ENCODE assay signal across 8 mouse cellular contexts in the genomic region with DNA sequence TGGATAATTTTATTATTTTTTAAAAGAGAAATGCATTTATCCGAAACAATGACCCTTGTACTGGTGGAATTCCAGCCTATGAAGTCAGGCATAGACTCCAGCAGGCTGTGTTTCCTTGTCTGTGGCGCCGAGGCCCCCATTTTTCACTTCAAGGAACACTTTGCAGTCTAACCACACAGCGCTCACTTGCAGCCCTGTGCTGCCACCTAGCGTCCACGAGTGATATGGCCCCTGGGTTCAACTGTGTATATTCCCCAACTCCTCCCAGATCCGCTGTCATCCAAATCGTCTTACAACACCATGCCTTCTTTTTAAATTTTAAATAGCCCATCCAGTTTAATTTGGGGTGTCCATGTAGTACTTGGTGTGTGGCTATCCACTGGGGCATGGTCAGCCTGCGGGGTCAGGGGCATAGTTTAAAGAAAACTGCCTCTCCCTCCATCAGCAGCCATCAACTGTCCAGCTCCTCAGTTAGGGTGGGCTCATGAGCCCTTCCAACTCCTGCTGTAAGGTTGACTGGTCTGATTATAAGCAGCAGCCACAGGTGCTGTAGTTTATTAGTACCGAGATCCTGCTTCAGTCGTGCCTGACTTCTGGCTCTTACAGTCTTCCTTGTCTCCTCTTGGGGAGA. TPM values are rescaled to one million over a fixed set of nuclear protein-coding genes. Genes with fewer than 3 reads are reported as not detected.
DNase-seq lines count a peak whose midpoint lies in the region; ATAC-seq and TF ChIP-seq lines count a peak whose summit lies in the region.

No protein-coding gene starts in this region.

- no peak overlapping the region for H3K4me3 ChIP-seq in G1E (ENCODE audit: low read depth, low read length)
- no peak overlapping the region for H3K4me3 ChIP-seq in forebrain, postnatal 0 days (ENCODE audit: low read depth, low read length)
- H3K4me3 ChIP-seq in layer of hippocampus, adult 2 months, result no peak overlapping the region
- H3K4me3 ChIP-seq in lung, adult 2 months (replicated peaks; ENCODE audit: extremely low read depth, low read depth, low read length), result no peak overlapping the region

- peak; percentile 58 for DNase-seq in G1E (ENCODE audit: low spot score)
- peak; percentile 82 to 89 for DNase-seq in cerebellum, adult 18-20 months
- DNase-seq in forebrain, postnatal 0 days, result peak; percentile 95
- peak; percentile 91 for DNase-seq in heart, postnatal 4 days
- DNase-seq in layer of hippocampus, adult 2 months (ENCODE audit: low spot score in 2 of 2), result peak; percentile 89 to 93
- peak; percentile 82 for DNase-seq in lung, adult 2 months
- peak; percentile 64 to 76 for DNase-seq in thymus, adult 18-20 months

- peaks cover 63% of the 10 kb centered on the region for H3K4me1 ChIP-seq in G1E (ENCODE audit: insufficient read depth, low read depth, low read length)
- H3K4me1 ChIP-seq in forebrain, postnatal 0 days (ENCODE audit: insufficient read depth), result no peaks in the 10 kb centered on the region
- H3K4me1 ChIP-seq in lung, adult 2 months (ENCODE audit: control insufficient read depth, insufficient read depth, low read length), result no peaks in the 10 kb centered on the region

- H3K27ac ChIP-seq in forebrain, postnatal 0 days (ENCODE audit: low read depth, low read length), result no peak overlapping the region
- H3K27ac ChIP-seq in layer of hippocampus, adult 2 months, result no peak overlapping the region

- TF ChIP-seq CTCF in G1E (IDR thresholded peaks at IDR 0.05; ENCODE audit: low read depth, low read length), result peak; percentile 91
- TF ChIP-seq CTCF in forebrain, postnatal 0 days (IDR thresholded peaks at IDR 0.05; ENCODE audit: low read depth), result peak; percentile 97
- peak; percentile 98 for TF ChIP-seq CTCF in layer of hippocampus, adult 2 months (conservative IDR thresholded peaks at IDR 0.05)
- TF ChIP-seq CTCF in lung, adult 2 months (IDR thresholded peaks at IDR 0.05; ENCODE audit: insufficient read depth, low read length), result peak; percentile 99

- no peaks in the 10 kb centered on the region for H3K9me3 ChIP-seq in G1E (replicated peaks)
- H3K9me3 ChIP-seq in forebrain, postnatal 0 days (ENCODE audit: low read length), result no peaks in the 10 kb centered on the region

- no peak for TF ChIP-seq POLR2A in lung, adult 2 months (IDR thresholded peaks at IDR 0.05; ENCODE audit: borderline replicate concordance, extremely low read depth, low read depth, low read length)

- no peak overlapping the region for H3K9ac ChIP-seq in forebrain, postnatal 0 days

- peak overlapping the region; percentile 23; the same call in 1 of the 2 replicates for H3K4me2 ChIP-seq in forebrain, postnatal 0 days (ENCODE audit: low read depth)

- H3K27me3 ChIP-seq in G1E (ENCODE audit: insufficient read depth, low read length), result peaks cover 13% of the 10 kb centered on the region
- no peaks in the 10 kb centered on the region for H3K27me3 ChIP-seq in forebrain, postnatal 0 days (ENCODE audit: insufficient read depth, low read length)

- H3K36me3 ChIP-seq in G1E (replicated peaks), result no peaks in the 10 kb centered on the region
- H3K36me3 ChIP-seq in forebrain, postnatal 0 days (ENCODE audit: insufficient read depth), result no peaks in the 10 kb centered on the region

- WGBS in forebrain, postnatal 0 days, result 10% methylated on average over 11 of the region's 11 CpGs
- 9% methylated on average over 11 of the region's 11 CpGs for WGBS in lung, adult 2 months

- ATAC-seq in G1E (ENCODE audit: extremely low read depth, insufficient number of reproducible peaks, low FRiP score, poor library complexity, severe bottlenecking), result peak; percentile 46
- ATAC-seq in forebrain, postnatal 0 days, result peak; percentile 95
- ATAC-seq in neutrophil, adult 5-6 weeks (ENCODE audit: extremely low read depth, insufficient number of reproducible peaks, low FRiP score, poor library complexity, severe bottlenecking), result peak; percentile 81

RNA-seq across cellular contexts. Expression of gene Adgre1, which starts 22.7 kb away (rescaled TPM):
- total RNA-seq in G1E (2014; fragmentation: Nextera tagmentation) (2.7 TPM in 1 of 2 replicates, not detected in the other), G1E (2017) (1.5 and 2.0 TPM in 2 replicates)
- 0.08 and 0.13 TPM in 2 replicates for polyA plus RNA-seq in G1E (2012)
- total RNA-seq in forebrain, postnatal 0 days (2014; rRNA removed), result 7.9 and 8.4 TPM in 2 replicates
- polyA plus RNA-seq in forebrain, postnatal 0 days (2015; fragmentation: Nextera tagmentation; extraction: Ambion mirVana), result 4.2 TPM in 2 replicates
- 1 to 10 TPM; 3.9 to 4.0 TPM for total RNA-seq in heart, postnatal 4 days (2021)
- 1 to 10 TPM; 4.5 to 6.2 TPM for total RNA-seq in layer of hippocampus, adult 2 months (2021)
- 10.6 and 16.9 TPM in 2 replicates for polyA plus RNA-seq in lung, adult 2 months (2012; rRNA removed)
- total RNA-seq in neutrophil, adult 5-6 weeks (2017), result 62.1 and 63.0 TPM in 2 replicates

RNA-seq across cellular contexts. Expression of gene Vav1, which starts 56.9 kb away (rescaled TPM):
- 43.6 and 48.1 TPM in 2 replicates for total RNA-seq in G1E (2014; fragmentation: Nextera tagmentation)
- 175 and 177 TPM in 2 replicates for total RNA-seq in G1E (2017)
- 43.4 and 50.0 TPM in 2 replicates for polyA plus RNA-seq in G1E (2012)
- 2.2 and 2.5 TPM in 2 replicates for total RNA-seq in forebrain, postnatal 0 days (2014; rRNA removed)
- 1.6 and 1.8 TPM in 2 replicates for polyA plus RNA-seq in forebrain, postnatal 0 days (2015; fragmentation: Nextera tagmentation; extraction: Ambion mirVana)
- 1 to 10 TPM; 1.0 to 1.4 TPM for total RNA-seq in heart, postnatal 4 days (2021)
- 1 to 10 TPM; 2.8 to 3.2 TPM for total RNA-seq in layer of hippocampus, adult 2 months (2021)
- polyA plus RNA-seq in lung, adult 2 months (2012; rRNA removed), result 8.2 and 12.3 TPM in 2 replicates
- total RNA-seq in neutrophil, adult 5-6 weeks (2017), result 373 and 377 TPM in 2 replicates

Comparison
In these comparisons a context has a peak if more than half of its experiments do, and no peak if none do; other contexts are left out.
1. RNA of gene Vav1, which starts 56.9 kb away (total RNA-seq): 373 to 377 TPM in neutrophil, adult 5-6 weeks and 43.6 to 177 TPM in G1E; 2.8 to 3.2 TPM in layer of hippocampus, adult 2 months, 2.2 to 2.5 TPM in forebrain, postnatal 0 days and 1.0 to 1.4 TPM in heart, postnatal 4 days; every median in the first group is over 10 times any median in the second.
2. Peak in every context shown above with its lines, with median percentiles within 50 percentile points of each other: ATAC-seq, DNase-seq and CTCF ChIP-seq.